ENCODE assay signal across 9 mouse cellular contexts in genomic region chr1:54193191-54193770, GRCm38 (mm10). TPM values are rescaled to one million over a fixed set of nuclear protein-coding genes. Genes with fewer than 3 reads are reported as not detected.
DNase-seq lines count a peak whose midpoint lies in the region; ATAC-seq and TF ChIP-seq lines count a peak whose summit lies in the region.
"Had no signal": no experiment of that assay in that cellular context is flagged by ENCODE, and none has a peak within 500 bp of the region (broad histone marks: within the 10 kb centered on the region; RNA-seq: fewer than 3 reads in every experiment).

No protein-coding gene starts in this region.

- no peak for DNase-seq in left cerebral cortex, adult 2 months (ENCODE audit: extremely low spot score in 1 of 2, low spot score in 2 of 2)
- no peak for DNase-seq in left cerebral cortex, postnatal 36 days (ENCODE audit: low spot score in 2 of 2)
- peak; percentile 56 for DNase-seq in embryo, embryonic 11 days
- DNase-seq in retina, embryonic 14.5 days (ENCODE audit: low spot score): peak; percentile 74
- no peak for DNase-seq in layer of hippocampus, postnatal 10 days (ENCODE audit: low spot score in 2 of 2)
- no peak for DNase-seq in natural killer cell, adult 2 months (ENCODE audit: low spot score in 2 of 2)

- 21% methylated on average over 7 of the region's 7 CpGs for WGBS in hindbrain, embryonic 13.5 days
- 42% methylated on average over 7 of the region's 7 CpGs for WGBS in intestine, postnatal 0 days

- no peak for TF ChIP-seq CTCF in left cerebral cortex, adult 2 months (IDR thresholded peaks at IDR 0.05)
- TF ChIP-seq CTCF in intestine, postnatal 0 days (IDR thresholded peaks at IDR 0.05; ENCODE audit: low read depth): no peak

- H3K36me3 ChIP-seq in hindbrain, embryonic 13.5 days: no peaks in the 10 kb centered on the region
- H3K36me3 ChIP-seq in intestine, postnatal 0 days (ENCODE audit: control insufficient read depth, insufficient read depth): no peaks in the 10 kb centered on the region

- intact Hi-C loops in left cerebral cortex, adult 2 months (cut with DNase I): loop anchor here (5.0 to 10.0 kb wide), 2 partner anchors 126 to 258 kb away; no protein-coding TSS in a partner anchor
- intact Hi-C loops in left cerebral cortex, postnatal 36 days (cut with DNase I): loop anchor here (5.0 to 10.0 kb wide), 3 partner anchors 71 to 286 kb away; no protein-coding TSS in a partner anchor

- H3K9me3 ChIP-seq in hindbrain, embryonic 13.5 days: no peaks in the 10 kb centered on the region
- H3K9me3 ChIP-seq in intestine, postnatal 0 days (ENCODE audit: control insufficient read depth): no peaks in the 10 kb centered on the region

- peak overlapping the region; percentile 62 for H3K4me2 ChIP-seq in hindbrain, embryonic 13.5 days
- H3K4me2 ChIP-seq in intestine, postnatal 0 days (replicated peaks; ENCODE audit: low read depth): no peak overlapping the region

- H3K27ac ChIP-seq in left cerebral cortex, adult 2 months: peak overlapping the region; percentile 97
- H3K27ac ChIP-seq in hindbrain, embryonic 13.5 days: peak overlapping the region; percentile 44; the same call in 1 of the 2 replicates
- H3K27ac ChIP-seq in intestine, postnatal 0 days (ENCODE audit: low read depth, low read length): no peak overlapping the region

- H3K27me3 ChIP-seq in hindbrain, embryonic 13.5 days: 0 out of 2 replicates have a peak, but pooled peaks cover 2% of the 10 kb centered on the region
- H3K27me3 ChIP-seq in intestine, postnatal 0 days (replicated peaks; ENCODE audit: control insufficient read depth, insufficient read depth, low read length): peaks cover 23% of the 10 kb centered on the region

- H3K9ac ChIP-seq in hindbrain, embryonic 13.5 days: peak overlapping the region; percentile 51; the same call in 1 of the 2 replicates
- H3K9ac ChIP-seq in intestine, postnatal 0 days (ENCODE audit: low read depth, low read length): no peak overlapping the region

- H3K4me3 ChIP-seq in left cerebral cortex, adult 2 months: peak overlapping the region; percentile 86
- peak overlapping the region; percentile 84 for H3K4me3 ChIP-seq in hindbrain, embryonic 13.5 days
- H3K4me3 ChIP-seq in intestine, postnatal 0 days (ENCODE audit: low read depth, low read length): no peak overlapping the region

- peaks cover 13% of the 10 kb centered on the region for H3K4me1 ChIP-seq in hindbrain, embryonic 13.5 days (replicated peaks)
- no peaks in the 10 kb centered on the region; the same call in 1 of the 2 replicates for H3K4me1 ChIP-seq in intestine, postnatal 0 days (replicated peaks; ENCODE audit: control insufficient read depth, insufficient read depth, low read length)

- ATAC-seq in hindbrain, embryonic 13.5 days (ENCODE audit: low FRiP score): no peak
- no peak for ATAC-seq in intestine, postnatal 0 days

RNA-seq across cellular contexts. Expression of gene Hecw2, which starts 1.7 kb away (rescaled TPM):
- total RNA-seq in left cerebral cortex, adult 2 months (2021): 10 to 100 TPM; 55.2 to 57.4 TPM
- total RNA-seq in left cerebral cortex, postnatal 36 days (2021): 10 to 100 TPM; 52.3 to 75.0 TPM
- polyA plus RNA-seq in hindbrain, embryonic 13.5 days (2015; fragmentation: Nextera tagmentation; extraction: Ambion mirVana): 7.2 and 8.1 TPM in 2 replicates
- 10 to 100 TPM; 33.6 to 33.8 TPM for total RNA-seq in layer of hippocampus, postnatal 10 days (2021)
- polyA plus RNA-seq in intestine, postnatal 0 days (2015; fragmentation: Nextera tagmentation; extraction: Ambion mirVana): 0.69 and 0.92 TPM in 2 replicates

RNA-seq across cellular contexts. Expression of gene Ccdc150, which starts 57.2 kb away (rescaled TPM):
- total RNA-seq in left cerebral cortex, adult 2 months (2021): not detected
- total RNA-seq in left cerebral cortex, postnatal 36 days (2021): not detected
- polyA plus RNA-seq in hindbrain, embryonic 13.5 days (2015; fragmentation: Nextera tagmentation; extraction: Ambion mirVana): 0.22 and 0.31 TPM in 2 replicates
- under 1 TPM; 0.16 to 0.62 TPM for total RNA-seq in layer of hippocampus, postnatal 10 days (2021)
- 0.10 and 0.13 TPM in 2 replicates for polyA plus RNA-seq in intestine, postnatal 0 days (2015; fragmentation: Nextera tagmentation; extraction: Ambion mirVana)
- total RNA-seq: gastrocnemius, postnatal 36 days had no signal

Comparison
In these comparisons a context has a peak if more than half of its experiments do, and no peak if none do; other contexts are left out.
1. DNase-seq: peak in embryo, embryonic 11 days (single experiment) and retina, embryonic 14.5 days (single experiment); none in left cerebral cortex, adult 2 months (0 of 2), left cerebral cortex, postnatal 36 days (0 of 2), layer of hippocampus, postnatal 10 days (0 of 2) and natural killer cell, adult 2 months (0 of 2).